Mouse (Mus musculus): Measurements from ENCODE around the gene Col6a4.

DNA sequence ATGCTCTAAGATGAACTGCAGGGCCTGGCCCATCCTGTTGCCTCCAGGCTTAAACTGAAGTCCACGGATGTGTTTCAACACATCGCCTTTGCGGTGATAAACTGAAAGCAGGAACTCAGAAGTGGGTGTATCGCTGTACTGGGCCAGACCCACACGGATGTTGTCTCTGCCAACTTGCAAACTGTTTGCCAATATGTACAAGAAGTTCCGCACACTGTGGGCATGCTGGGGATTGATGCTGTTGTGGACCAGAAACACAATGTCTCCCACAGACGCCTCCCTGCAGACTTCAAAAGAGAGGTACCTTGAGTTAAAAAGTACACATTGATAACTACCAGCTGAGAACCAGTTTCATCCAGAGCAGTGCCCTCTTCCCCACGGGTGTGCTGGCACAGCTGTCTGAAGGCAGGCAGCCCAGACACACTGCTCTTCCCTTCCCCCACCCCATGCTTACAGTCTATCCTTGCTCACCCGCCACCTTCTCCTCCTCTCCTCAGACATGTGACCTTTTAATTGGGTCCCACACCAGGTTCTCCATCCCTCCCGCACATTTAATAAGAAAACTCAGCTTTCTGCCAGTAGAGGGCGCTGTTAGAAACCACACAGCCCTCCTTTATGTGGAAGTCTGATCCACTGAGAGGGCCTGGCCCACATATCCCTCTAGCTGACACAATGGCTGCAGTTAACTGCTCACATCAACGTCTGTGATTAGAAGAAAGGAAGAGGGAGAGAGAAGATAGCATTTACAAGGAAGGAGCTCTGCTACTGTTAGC is 16.1 kb downstream of the Col6a4 start:
- no peak for TF ChIP-seq CTCF (IDR thresholded peaks at IDR 0.05; ENCODE audit: low read depth, low read length)
- no peak for TF ChIP-seq POLR2A (IDR thresholded peaks at IDR 0.05; ENCODE audit: borderline replicate concordance, low read depth, low read length)

All from bone marrow macrophage, adult 2 months (primary cell).